Mouse (Mus musculus) forebrain, postnatal 0 days (tissue): ENCODE data around the gene Zfp618. TPM values are rescaled to one million over a fixed set of nuclear protein-coding genes. Genes with fewer than 3 reads are reported as not detected.

ENCODE experiments used
- ATAC-seq: fragments of 200-750 bp; cut with Nextera tagmentation; 2 replicates; pipeline ENCODE4 v1.8.0; 2017; ENCODE audit warnings: mild to moderate bottlenecking, moderate library complexity
- DNase-seq: peaks from one replicate; pipeline ENCODE4 v3.0.0-alpha.2; 2015
- H3K27ac ChIP-seq: fragments of 300-500 bp; sonication (generic); 2 replicates; pipeline ENCODE4 v1.5.1; 2014; ENCODE audit warnings: low read depth, mild to moderate bottlenecking, antibody characterized with exemption, low read length, moderate library complexity, mixed read lengths
- H3K27me3 ChIP-seq: fragments of 300-500 bp; sonication (generic); 2 replicates; pipeline ENCODE4 v1.6.1; 2014; ENCODE audit warnings: mild to moderate bottlenecking, low read length, mixed read lengths; ENCODE audit not compliant: insufficient read depth
- H3K36me3 ChIP-seq: fragments of 300-500 bp; sonication (generic); 2 replicates; pipeline ENCODE4 v1.6.1; 2014; ENCODE audit warnings: mild to moderate bottlenecking, moderate library complexity; ENCODE audit not compliant: insufficient read depth
- H3K4me1 ChIP-seq: fragments of 300-500 bp; sonication (generic); 2 replicates; pipeline ENCODE4 v1.6.1; 2014; ENCODE audit warnings: antibody characterized with exemption; ENCODE audit not compliant: insufficient read depth
- H3K4me2 ChIP-seq: fragments of 300-500 bp; sonication (generic); 2 replicates; pipeline ENCODE4 v1.6.1; 2014; ENCODE audit warnings: low read depth, mild to moderate bottlenecking, moderate library complexity
- H3K4me3 ChIP-seq: fragments of 300-500 bp; sonication (generic); 2 replicates; pipeline ENCODE4 v1.5.1; 2014; ENCODE audit warnings: low read depth, low read length, mixed read lengths
- H3K9ac ChIP-seq: fragments of 300-500 bp; sonication (generic); 2 replicates; pipeline ENCODE4 v1.6.1; 2014; ENCODE audit warnings: mild to moderate bottlenecking
- H3K9me3 ChIP-seq: fragments of 300-500 bp; sonication (generic); 2 replicates; pipeline ENCODE4 v1.6.1; 2016; ENCODE audit warnings: low read length
- CTCF ChIP-seq: sonication (generic); IDR thresholded peaks from 2 replicates; pipeline ENCODE4 v1.5.1; 2016; ENCODE audit warnings: antibody characterized with exemption, control low read depth, low read depth
- WGBS: fragments of 180-500 bp; shearing (Covaris S2); extraction: QIAGEN DNeasy Blood & Tissue Kit; methylation state at CpG from one replicate; pipeline ENCODE4 v1.1.7; 2014; 5-methylcytosine and 5-hydroxymethylcytosine counted together
- polyA plus RNA-seq: library from polyadenylated mRNA; unstranded; fragments of >200 nt; fragmentation: Nextera tagmentation; extraction: Ambion mirVana; gene quantifications from 2 replicates; pipeline ENCODE4 v1.2.1, GENCODE M21; 2015
- total RNA-seq: library from RNA; depleted of rRNA; stranded (reverse); fragments of >200 nt; gene quantifications from 2 replicates; pipeline ENCODE4 v1.2.3, GENCODE M21; 2014

Zfp618 gene
- total and polyA plus RNA-seq, 2 experiments from 2014 or later, result 11.1 to 21.9 TPM

DNA sequence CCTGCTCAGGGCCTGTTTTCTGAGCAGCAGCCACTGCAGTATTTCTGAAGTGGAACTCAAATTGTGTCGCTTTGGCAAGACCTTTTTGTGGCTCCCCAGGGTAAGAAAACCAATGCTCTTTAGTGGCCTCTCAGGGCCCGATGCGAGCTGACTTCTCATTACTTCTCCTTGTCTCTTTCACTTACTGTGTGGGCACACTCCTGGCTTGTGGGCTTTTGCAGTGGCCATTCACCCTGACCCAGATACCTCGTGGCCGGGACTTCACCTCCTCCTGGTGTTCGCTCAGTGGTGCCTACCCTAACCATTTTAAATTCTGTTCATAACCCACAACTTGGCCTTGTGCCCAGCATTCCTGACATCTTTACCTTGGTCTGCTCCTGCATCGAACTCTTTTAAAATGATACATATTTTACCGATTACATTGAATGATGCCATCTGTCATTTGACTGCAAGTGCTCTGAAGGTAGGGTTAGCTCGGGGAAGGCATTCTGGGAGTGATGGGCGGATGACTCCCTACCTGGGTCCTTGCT, 89.9 kb downstream of the Zfp618 start:
- H3K27me3 ChIP-seq, result no peaks in the 10 kb centered on the region
- no peaks in the 10 kb centered on the region for H3K4me1 ChIP-seq
- no peak for DNase-seq
- no peak for TF ChIP-seq CTCF
- H3K36me3 ChIP-seq, result no peaks in the 10 kb centered on the region
- ATAC-seq, result no peak
- no peaks in the 10 kb centered on the region for H3K9me3 ChIP-seq
- H3K4me2 ChIP-seq, result no peak overlapping the region
- H3K4me3 ChIP-seq, result no peak overlapping the region
- H3K9ac ChIP-seq, result no peak overlapping the region
- H3K27ac ChIP-seq, result no peak overlapping the region
- WGBS, result 84% methylated on average over 10 of the region's 10 CpGs

DNA sequence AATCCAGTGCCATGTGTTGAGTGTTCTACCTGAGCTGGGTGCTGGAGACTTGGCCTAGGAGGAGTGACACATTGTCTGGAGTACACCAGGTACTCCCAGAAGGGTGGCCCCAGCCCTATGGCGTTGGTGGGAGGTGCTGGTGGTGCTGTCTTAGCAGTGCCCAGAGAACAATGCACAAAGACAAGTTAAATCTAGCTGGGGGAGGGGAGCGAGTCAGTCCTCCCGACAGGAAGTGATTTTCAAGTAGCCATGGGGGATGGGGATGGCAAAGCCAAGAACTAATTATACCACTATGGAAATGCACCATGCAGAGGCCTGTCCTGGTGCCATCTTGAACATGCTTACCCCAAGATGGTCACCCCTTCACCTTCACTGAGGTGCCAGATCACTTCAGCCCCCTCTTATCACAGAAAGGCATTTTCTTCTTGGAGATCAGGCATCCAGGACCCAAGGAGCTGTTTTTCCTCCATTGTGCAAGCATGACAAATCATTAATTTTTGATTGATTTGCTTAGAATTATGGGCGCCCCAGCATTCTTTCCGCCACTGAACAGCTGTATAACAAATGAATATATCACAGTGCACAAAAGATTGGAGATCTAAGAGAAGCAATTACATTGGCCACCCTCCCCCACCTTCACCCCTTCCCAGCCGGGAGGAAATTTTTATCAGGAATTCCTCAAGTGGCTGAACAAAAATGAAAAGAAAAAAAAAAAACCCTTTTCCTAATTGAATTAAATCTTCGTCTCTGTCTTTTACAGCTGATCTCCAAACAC, 91.5 kb downstream of the Zfp618 start:
- H3K9ac ChIP-seq, result no peak overlapping the region
- H3K36me3 ChIP-seq, result no peaks in the 10 kb centered on the region
- H3K4me3 ChIP-seq, result no peak overlapping the region
- no peaks in the 10 kb centered on the region for H3K27me3 ChIP-seq
- H3K9me3 ChIP-seq, result no peaks in the 10 kb centered on the region
- ATAC-seq (no peak), DNase-seq (no peak)
- TF ChIP-seq CTCF, result no peak
- H3K4me2 ChIP-seq, result no peak overlapping the region
- 34% methylated on average over 7 of the region's 7 CpGs for WGBS
- no peak overlapping the region for H3K27ac ChIP-seq
- H3K4me1 ChIP-seq, result no peaks in the 10 kb centered on the region

DNA sequence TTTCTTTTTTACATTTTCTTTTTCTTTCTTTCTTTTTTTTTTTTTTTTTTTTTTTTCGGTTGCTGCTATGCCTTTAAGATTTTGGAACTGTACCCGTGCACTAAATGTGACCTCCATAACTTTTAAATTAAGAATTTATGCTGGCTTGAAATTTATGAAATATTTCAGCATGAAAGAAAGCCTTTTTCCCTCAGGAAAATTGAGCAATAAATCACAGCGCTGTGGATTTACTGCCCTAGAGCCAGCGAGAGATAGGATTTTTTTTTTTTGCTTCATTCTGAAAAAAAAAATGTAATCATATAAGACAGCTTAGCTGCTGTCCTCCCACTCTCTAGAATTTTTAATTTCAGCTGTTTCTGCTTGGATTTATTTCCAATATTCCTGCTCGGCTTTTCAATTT, 92.2 kb downstream of the Zfp618 start:
- no peak for TF ChIP-seq CTCF
- DNase-seq, result no peak

DNA sequence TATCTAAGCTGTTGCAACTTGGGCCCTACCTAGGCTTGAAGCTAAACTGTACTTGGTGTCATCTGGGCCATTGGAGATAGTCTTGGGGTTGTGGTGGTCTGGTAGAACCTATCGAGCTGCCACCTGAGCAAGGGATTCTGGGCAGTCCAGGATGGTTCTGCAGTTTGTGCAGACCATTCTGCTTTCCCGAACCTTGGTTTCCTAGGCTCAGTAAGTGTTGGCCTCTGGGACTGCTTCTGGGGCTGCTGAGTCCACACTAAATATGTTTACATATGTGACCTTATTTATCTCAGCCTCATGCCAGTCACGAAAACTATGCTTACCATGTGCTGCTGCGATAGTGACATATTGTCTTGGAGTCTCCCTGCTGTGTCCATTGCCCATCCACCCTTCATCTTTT, 93.3 kb downstream of the Zfp618 start:
- Histone ChIP-seq H3K27ac (no peak overlapping the region), H3K4me2 (no peak overlapping the region), H3K36me3 (no peaks in the 10 kb centered on the region), H3K27me3 (no peaks in the 10 kb centered on the region), H3K4me1 (no peaks in the 10 kb centered on the region), H3K4me3 (no peak overlapping the region), H3K9ac (no peak overlapping the region), H3K9me3 (no peaks in the 10 kb centered on the region)
- DNase-seq, result no peak
- WGBS, result 99% methylated on average over 4 of the region's 4 CpGs
- ATAC-seq, result no peak
- no peak for TF ChIP-seq CTCF

More for the DNA sequence above, 92.2 kb downstream of the Zfp618 start:
- no peak overlapping the region for H3K4me2 ChIP-seq
- H3K27me3 ChIP-seq, result no peaks in the 10 kb centered on the region
- WGBS, result 75% methylated on average over 5 of the region's 5 CpGs
- no peaks in the 10 kb centered on the region for H3K4me1 ChIP-seq
- no peaks in the 10 kb centered on the region for H3K36me3 ChIP-seq
- H3K9ac ChIP-seq, result no peak overlapping the region
- H3K4me3 ChIP-seq, result no peak overlapping the region
- H3K9me3 ChIP-seq, result no peaks in the 10 kb centered on the region
- no peak overlapping the region for H3K27ac ChIP-seq
- no peak for ATAC-seq

DNA sequence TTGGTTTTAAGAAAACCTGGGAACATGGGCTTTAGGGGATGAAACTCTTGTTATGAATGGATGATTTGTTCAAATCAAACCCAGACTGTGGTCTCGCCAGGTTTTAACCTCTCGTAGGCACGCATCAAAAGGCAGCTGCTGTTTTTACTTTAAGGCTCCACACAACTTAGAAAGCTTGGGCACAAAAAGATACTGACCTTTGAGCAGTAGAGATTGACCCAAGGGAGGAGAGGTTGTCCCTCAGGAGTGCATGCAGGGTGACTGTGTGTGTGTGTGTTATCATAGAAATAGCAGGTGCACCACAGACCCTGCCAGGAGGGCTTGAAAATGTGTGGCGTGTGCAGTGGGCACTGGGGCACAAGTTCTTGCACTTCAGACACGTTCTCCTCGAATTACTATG, 95.0 kb downstream of the Zfp618 start:
- no peak for TF ChIP-seq CTCF
- Histone ChIP-seq H3K36me3 (no peaks in the 10 kb centered on the region), H3K4me3 (no peak overlapping the region), H3K27ac (no peak overlapping the region), H3K9me3 (no peaks in the 10 kb centered on the region), H3K4me2 (no peak overlapping the region), H3K4me1 (no peaks in the 10 kb centered on the region), H3K27me3 (no peaks in the 10 kb centered on the region), H3K9ac (no peak overlapping the region)
- 66% methylated on average over 6 of the region's 6 CpGs for WGBS
- no peak for DNase-seq
- no peak for ATAC-seq

DNA sequence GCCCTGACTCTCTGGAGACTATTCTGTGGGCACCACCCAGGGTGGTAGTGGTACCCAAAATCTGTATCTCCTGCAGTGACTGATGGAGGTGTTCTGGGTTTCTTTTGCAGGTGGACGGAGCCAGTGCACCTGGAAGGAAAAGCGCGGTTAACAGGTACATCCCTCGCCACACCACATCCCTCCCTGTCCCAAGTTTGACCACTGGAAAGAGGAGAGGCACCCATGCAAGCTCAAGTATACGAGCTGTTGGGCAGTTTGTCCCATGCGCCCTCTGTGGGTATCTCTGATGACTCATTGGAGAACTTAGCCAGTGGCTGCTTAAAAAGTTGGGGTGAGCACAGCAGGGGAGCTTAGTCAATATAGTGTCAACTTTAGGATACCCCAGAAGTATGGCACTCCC, 96.0 kb downstream of the Zfp618 start:
- Histone ChIP-seq H3K4me3 (no peak overlapping the region), H3K4me1 (no peaks in the 10 kb centered on the region), H3K27ac (no peak overlapping the region), H3K9me3 (no peaks in the 10 kb centered on the region), H3K36me3 (no peaks in the 10 kb centered on the region), H3K4me2 (no peak overlapping the region), H3K9ac (no peak overlapping the region), H3K27me3 (no peaks in the 10 kb centered on the region)
- no peak for DNase-seq
- TF ChIP-seq CTCF, result no peak
- ATAC-seq, result no peak
- 97% methylated on average over 6 of the region's 6 CpGs for WGBS

DNA sequence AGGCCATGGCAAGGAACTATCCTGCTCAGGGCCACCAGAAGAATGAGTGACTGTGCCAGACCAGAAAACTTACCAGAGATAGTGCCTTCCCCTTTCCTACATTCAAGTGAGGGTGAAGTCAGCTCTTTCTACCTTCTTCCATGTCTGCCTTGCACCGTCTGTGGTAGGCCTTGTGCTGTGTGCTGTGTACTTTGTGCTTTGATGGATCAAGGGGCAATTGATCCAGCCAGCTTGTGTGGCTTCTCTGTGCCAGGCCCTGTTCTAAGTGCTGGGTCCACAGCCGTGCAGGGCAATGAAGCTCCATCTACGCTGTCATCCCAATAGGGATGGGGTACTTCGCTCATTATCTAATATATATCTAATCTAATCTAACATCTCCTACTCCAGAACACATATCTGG, 98.0 kb downstream of the Zfp618 start:
- WGBS, result 95% methylated on average over 4 of the region's 4 CpGs
- ATAC-seq, result no peak
- Histone ChIP-seq H3K4me1 (no peaks in the 10 kb centered on the region), H3K4me3 (no peak overlapping the region), H3K9me3 (no peaks in the 10 kb centered on the region), H3K27me3 (no peaks in the 10 kb centered on the region), H3K4me2 (no peak overlapping the region), H3K9ac (no peak overlapping the region), H3K27ac (no peak overlapping the region), H3K36me3 (no peaks in the 10 kb centered on the region)
- TF ChIP-seq CTCF, result no peak
- DNase-seq, result no peak
